In the genomic region with DNA sequence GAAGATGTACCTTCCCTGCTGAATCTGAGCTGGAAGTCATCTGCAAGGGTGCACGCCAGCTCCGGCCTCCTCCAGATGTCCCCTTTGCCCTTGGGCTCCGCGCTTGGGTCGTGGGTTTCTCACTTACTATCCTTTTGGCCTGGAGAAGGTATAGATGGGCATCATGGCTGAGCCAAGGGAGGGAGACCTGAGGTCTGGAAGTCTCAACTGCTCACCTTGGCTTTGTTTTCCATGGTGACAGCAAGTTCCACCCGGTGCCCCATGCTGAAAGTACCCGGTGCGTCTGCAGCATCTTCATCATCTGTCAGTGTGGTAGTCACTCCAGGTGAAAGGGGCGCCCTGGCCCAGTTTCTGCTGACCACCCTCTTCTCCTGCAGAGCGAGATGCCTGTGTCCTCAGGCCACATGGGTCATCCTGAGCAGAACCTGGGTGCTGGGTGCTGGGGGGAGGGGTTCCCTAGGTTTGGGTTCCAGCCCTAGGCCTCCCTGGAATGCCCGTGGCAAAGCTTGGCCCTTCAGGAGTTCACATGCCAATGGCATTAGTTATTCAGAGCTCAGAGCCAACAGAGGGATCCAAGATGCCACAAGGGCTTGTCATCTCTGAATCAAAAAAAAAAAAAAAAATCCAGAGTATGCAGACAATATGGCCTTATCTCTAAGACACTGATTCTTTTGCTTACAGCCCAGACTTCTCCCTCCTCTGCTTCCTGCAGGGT, we compare ENCODE assay signal across 15 mouse cellular contexts. TPM values are rescaled to one million over a fixed set of nuclear protein-coding genes. Genes with fewer than 3 reads are reported as not detected.
DNase-seq lines count a peak whose midpoint lies in the region; ATAC-seq and TF ChIP-seq lines count a peak whose summit lies in the region.
"Had no signal": no experiment of that assay in that cellular context is flagged by ENCODE, and none has a peak within 500 bp of the region (broad histone marks: within the 10 kb centered on the region; RNA-seq: fewer than 3 reads in every experiment).

No protein-coding gene starts in this region.

- 85% methylated on average over 11 of the region's 11 CpGs for WGBS in heart, embryonic 10.5 days
- 81% methylated on average over 11 of the region's 11 CpGs for WGBS in kidney, embryonic 16.5 days
- 85% methylated on average over 11 of the region's 11 CpGs for WGBS in forebrain, postnatal 0 days

- H3K4me2 ChIP-seq in kidney, embryonic 16.5 days (replicated peaks; ENCODE audit: low read depth, low read length) = no peak overlapping the region
- H3K4me2 ChIP-seq in forebrain, postnatal 0 days (ENCODE audit: low read depth) = no peak overlapping the region

- H3K4me3 ChIP-seq in heart, embryonic 10.5 days = no peak overlapping the region
- H3K4me3 ChIP-seq in kidney, embryonic 16.5 days (ENCODE audit: low read length) = no peak overlapping the region
- no peak overlapping the region for H3K4me3 ChIP-seq in MEL (ENCODE audit: control insufficient read depth in 1 of 2, insufficient read depth in 1 of 2, low read depth in 2 of 2, low read length in 2 of 2)
- no peak overlapping the region for H3K4me3 ChIP-seq in forebrain, postnatal 0 days (ENCODE audit: low read depth, low read length)
- H3K4me3 ChIP-seq: embryonic facial prominence, embryonic 12.5 days had no signal

- no peak for TF ChIP-seq CTCF in MEL (IDR thresholded peaks at IDR 0.05 in 2 of 3, conservative IDR thresholded peaks at IDR 0.05 in 1 of 3; ENCODE audit: control insufficient read depth in 1 of 3, insufficient read depth in 1 of 3, low read depth in 2 of 3, low read length in 3 of 3, poor library complexity in 1 of 3, severe bottlenecking in 1 of 3)
- no peak for TF ChIP-seq CTCF in forebrain, postnatal 0 days (IDR thresholded peaks at IDR 0.05; ENCODE audit: low read depth)

- H3K79me2 ChIP-seq in MEL (ENCODE audit: control insufficient read depth, insufficient read depth, low read length, poor library complexity) = peaks cover 3% of the 10 kb centered on the region

- TF ChIP-seq RAD21 in MEL (IDR thresholded peaks at IDR 0.05; ENCODE audit: low read depth, low read length) = no peak

- TF ChIP-seq EP300 in MEL (IDR thresholded peaks at IDR 0.05; ENCODE audit: low read depth in 1 of 2, low read length in 2 of 2) = no peak

- DNase-seq in heart, adult 11 months = peak; percentile 93
- no peak for DNase-seq in heart, embryonic 10.5 days (ENCODE audit: low spot score)
- no peak for DNase-seq in kidney, adult 18-20 months
- DNase-seq in MEL (ENCODE audit: low read depth, low spot score) = no peak
- DNase-seq in forebrain, postnatal 0 days = no peak
- no peak for DNase-seq in adrenal gland, adult 18-20 months (ENCODE audit: low spot score in 2 of 2)
- DNase-seq: layer of hippocampus, adult 9-11 months had no signal

- H3K27me3 ChIP-seq in heart, embryonic 10.5 days (ENCODE audit: insufficient read depth, poor library complexity, severe bottlenecking) = peaks cover 78% of the 10 kb centered on the region
- no peaks in the 10 kb centered on the region for H3K27me3 ChIP-seq in kidney, embryonic 16.5 days (ENCODE audit: insufficient read depth, low read length)
- no peaks in the 10 kb centered on the region for H3K27me3 ChIP-seq in MEL (ENCODE audit: control insufficient read depth in 1 of 2, insufficient read depth in 2 of 2, low read length in 2 of 2)
- no peaks in the 10 kb centered on the region for H3K27me3 ChIP-seq in forebrain, postnatal 0 days (ENCODE audit: insufficient read depth, low read length)

- H3K36me3 ChIP-seq in heart, embryonic 10.5 days = peaks cover 7% of the 10 kb centered on the region; the same call in 1 of the 2 replicates
- H3K36me3 ChIP-seq in kidney, embryonic 16.5 days (ENCODE audit: insufficient read depth, low read length) = no peaks in the 10 kb centered on the region
- peaks cover 0 to 8% of the 10 kb centered on the region in 2 experiments; a peak in 2 of 4 replicates for H3K36me3 ChIP-seq in MEL (ENCODE audit: control insufficient read depth in 1 of 2, insufficient read depth in 2 of 2, low read length in 2 of 2)
- no peaks in the 10 kb centered on the region for H3K36me3 ChIP-seq in forebrain, postnatal 0 days (ENCODE audit: insufficient read depth)
- H3K36me3 ChIP-seq: embryonic facial prominence, embryonic 12.5 days had no signal

- H3K27ac ChIP-seq in heart, embryonic 10.5 days = no peak overlapping the region
- no peak overlapping the region for H3K27ac ChIP-seq in kidney, embryonic 16.5 days (ENCODE audit: low read length)
- no peak overlapping the region for H3K27ac ChIP-seq in MEL (ENCODE audit: control insufficient read depth, low read depth, low read length)
- H3K27ac ChIP-seq in forebrain, postnatal 0 days (ENCODE audit: low read depth, low read length) = 0 out of 2 replicates have a peak overlapping the region, but pooled peaks have one; percentile 83

- no peaks in the 10 kb centered on the region for H3K9me3 ChIP-seq in heart, embryonic 10.5 days
- no peaks in the 10 kb centered on the region for H3K9me3 ChIP-seq in kidney, embryonic 16.5 days (ENCODE audit: low read length)
- no peaks in the 10 kb centered on the region for H3K9me3 ChIP-seq in MEL (replicated peaks; ENCODE audit: insufficient read depth, low read length)
- H3K9me3 ChIP-seq in forebrain, postnatal 0 days (ENCODE audit: low read length) = no peaks in the 10 kb centered on the region
- H3K9me3 ChIP-seq: embryonic facial prominence, embryonic 12.5 days had no signal

- TF ChIP-seq POLR2A in MEL (IDR thresholded peaks at IDR 0.05; ENCODE audit: control insufficient read depth in 1 of 2, insufficient read depth in 1 of 2, low read depth in 1 of 2, low read length in 2 of 2, poor library complexity in 1 of 2) = no peak

- peaks cover 49% of the 10 kb centered on the region for H3K4me1 ChIP-seq in heart, embryonic 10.5 days
- H3K4me1 ChIP-seq in kidney, embryonic 16.5 days (ENCODE audit: insufficient read depth, low read length) = peaks cover 32% of the 10 kb centered on the region
- peaks cover 3 to 19% of the 10 kb centered on the region in 2 experiments; a peak in 3 of 4 replicates for H3K4me1 ChIP-seq in MEL (ENCODE audit: control insufficient read depth in 1 of 2, insufficient read depth in 2 of 2, low read length in 2 of 2)
- peaks cover 22% of the 10 kb centered on the region for H3K4me1 ChIP-seq in forebrain, postnatal 0 days (ENCODE audit: insufficient read depth)

- ATAC-seq in kidney, embryonic 16.5 days (ENCODE audit: low FRiP score, low TSS enrichment) = no peak
- ATAC-seq in forebrain, postnatal 0 days = no peak

- H3K9ac ChIP-seq in kidney, embryonic 16.5 days (replicated peaks; ENCODE audit: low read length) = peak overlapping the region; percentile 66; the same call in 1 of the 2 replicates
- no peak overlapping the region for H3K9ac ChIP-seq in MEL (ENCODE audit: control insufficient read depth, low read depth, low read length, poor library complexity, severe bottlenecking)
- no peak overlapping the region for H3K9ac ChIP-seq in forebrain, postnatal 0 days
- H3K9ac ChIP-seq: embryonic facial prominence, embryonic 12.5 days; lung, embryonic 14.5 days had no signal

RNA-seq across cellular contexts. Expression of gene Ccdc9b, which starts 2.0 kb away (rescaled TPM):
- 0.94 and 1.8 TPM in 2 replicates for polyA plus RNA-seq in heart, embryonic 10.5 days (2016; fragmentation: Nextera tagmentation; extraction: Ambion mirVana)
- polyA plus RNA-seq in kidney, embryonic 16.5 days (2015; fragmentation: Nextera tagmentation; extraction: Ambion mirVana) = 1.3 and 1.4 TPM in 2 replicates
- total RNA-seq in MEL (2012; rRNA removed) = 1.3 and 1.7 TPM in 2 replicates
- polyA plus RNA-seq in MEL (2012; ENCODE audit: insufficient read depth in 1 of 2, insufficient read length in 2 of 2, low read depth in 1 of 2, low replicate concordance in 2 of 2, missing spikeins in 1 of 2) = 1 to 10 TPM in 1 of 2 experiments, not detected in 1; 2.4 TPM
- 1.8 and 2.4 TPM in 2 replicates for total RNA-seq in forebrain, postnatal 0 days (2014; rRNA removed)
- polyA plus RNA-seq in forebrain, postnatal 0 days (2015; fragmentation: Nextera tagmentation; extraction: Ambion mirVana) = 0.33 and 0.53 TPM in 2 replicates
- 1 to 10 TPM; 2.8 to 5.1 TPM for total RNA-seq in adrenal gland, adult 18-20 months (2021)
- total RNA-seq: CH12.LX had no signal

RNA-seq across cellular contexts. Expression of gene Phgr1, which starts 12.1 kb away (rescaled TPM):
- polyA plus RNA-seq in heart, embryonic 10.5 days (2016; fragmentation: Nextera tagmentation; extraction: Ambion mirVana) = not detected in 2 replicates
- polyA plus RNA-seq in kidney, embryonic 16.5 days (2015; fragmentation: Nextera tagmentation; extraction: Ambion mirVana) = not detected in 2 replicates
- total RNA-seq in MEL (2012; rRNA removed) = not detected in 2 replicates
- not detected for polyA plus RNA-seq in MEL (2012; ENCODE audit: insufficient read depth in 1 of 2, insufficient read length in 2 of 2, low read depth in 1 of 2, low replicate concordance in 2 of 2, missing spikeins in 1 of 2)
- total RNA-seq in forebrain, postnatal 0 days (2014; rRNA removed) = not detected in 2 replicates
- polyA plus RNA-seq in forebrain, postnatal 0 days (2015; fragmentation: Nextera tagmentation; extraction: Ambion mirVana) = not detected in 2 replicates
- total RNA-seq in adrenal gland, adult 18-20 months (2021) = not detected
- total RNA-seq: CH12.LX; hematopoietic stem cell, adult 5-6 weeks; megakaryocyte-erythroid progenitor cell, adult 5-6 weeks had no signal
- polyA plus RNA-seq: embryonic facial prominence, embryonic 12.5 days; kidney, embryonic 14.5 days; limb, embryonic 11.5 days; lung, embryonic 14.5 days had no signal

RNA-seq across cellular contexts. Expression of gene Inafm2, which starts 14.9 kb away (rescaled TPM):
- polyA plus RNA-seq in heart, embryonic 10.5 days (2016; fragmentation: Nextera tagmentation; extraction: Ambion mirVana) = 22.6 and 34.8 TPM in 2 replicates
- polyA plus RNA-seq in kidney, embryonic 16.5 days (2015; fragmentation: Nextera tagmentation; extraction: Ambion mirVana) = 15.2 and 16.3 TPM in 2 replicates
- total RNA-seq in MEL (2012; rRNA removed) = 6.7 and 8.6 TPM in 2 replicates
- polyA plus RNA-seq in MEL (2012; ENCODE audit: insufficient read depth in 1 of 2, insufficient read length in 2 of 2, low read depth in 1 of 2, low replicate concordance in 2 of 2, missing spikeins in 1 of 2) = 10 to 100 TPM in 1 of 2 experiments, not detected in 1; 14.5 TPM
- 13.8 and 14.2 TPM in 2 replicates for total RNA-seq in forebrain, postnatal 0 days (2014; rRNA removed)
- polyA plus RNA-seq in forebrain, postnatal 0 days (2015; fragmentation: Nextera tagmentation; extraction: Ambion mirVana) = 15.7 and 17.2 TPM in 2 replicates
- total RNA-seq in adrenal gland, adult 18-20 months (2021) = 10 to 100 TPM; 35.2 to 40.1 TPM

RNA-seq across cellular contexts. Expression of gene Disp2, which starts 19.1 kb away (rescaled TPM):
- 0.20 and 0.23 TPM in 2 replicates for polyA plus RNA-seq in heart, embryonic 10.5 days (2016; fragmentation: Nextera tagmentation; extraction: Ambion mirVana)
- polyA plus RNA-seq in kidney, embryonic 16.5 days (2015; fragmentation: Nextera tagmentation; extraction: Ambion mirVana) = 0.46 and 0.81 TPM in 2 replicates
- 0.15 and 0.29 TPM in 2 replicates for total RNA-seq in MEL (2012; rRNA removed)
- polyA plus RNA-seq in MEL (2012; ENCODE audit: insufficient read depth in 1 of 2, insufficient read length in 2 of 2, low read depth in 1 of 2, low replicate concordance in 2 of 2, missing spikeins in 1 of 2) = under 1 TPM in 1 of 2 experiments, not detected in 1; 0.43 TPM
- 48.4 and 91.3 TPM in 2 replicates for total RNA-seq in forebrain, postnatal 0 days (2014; rRNA removed)
- polyA plus RNA-seq in forebrain, postnatal 0 days (2015; fragmentation: Nextera tagmentation; extraction: Ambion mirVana) = 25.4 and 40.4 TPM in 2 replicates
- 10 to 100 TPM; 32.1 to 32.7 TPM for total RNA-seq in adrenal gland, adult 18-20 months (2021)
- total RNA-seq: CH12.LX; hematopoietic stem cell, adult 5-6 weeks; megakaryocyte-erythroid progenitor cell, adult 5-6 weeks had no signal

RNA-seq across cellular contexts. Expression of gene Plcb2, which starts 32.2 kb away (rescaled TPM):
- polyA plus RNA-seq in heart, embryonic 10.5 days (2016; fragmentation: Nextera tagmentation; extraction: Ambion mirVana) = 1.4 and 1.6 TPM in 2 replicates
- polyA plus RNA-seq in kidney, embryonic 16.5 days (2015; fragmentation: Nextera tagmentation; extraction: Ambion mirVana) = 1.4 and 1.7 TPM in 2 replicates
- total RNA-seq in MEL (2012; rRNA removed) = 6.4 and 7.4 TPM in 2 replicates
- 10 to 100 TPM in 1 of 2 experiments, not detected in 1; 21.2 TPM for polyA plus RNA-seq in MEL (2012; ENCODE audit: insufficient read depth in 1 of 2, insufficient read length in 2 of 2, low read depth in 1 of 2, low replicate concordance in 2 of 2, missing spikeins in 1 of 2)
- 0.92 and 1.1 TPM in 2 replicates for total RNA-seq in forebrain, postnatal 0 days (2014; rRNA removed)
- polyA plus RNA-seq in forebrain, postnatal 0 days (2015; fragmentation: Nextera tagmentation; extraction: Ambion mirVana) = 0.52 and 0.83 TPM in 2 replicates
- 1 to 10 TPM; 2.5 to 2.8 TPM for total RNA-seq in adrenal gland, adult 18-20 months (2021)
